Mouse (Mus musculus) hematopoietic multipotent progenitor cell, adult 10-12 weeks (in vitro differentiated cells): ENCODE results near the gene Mgmt. TPM values are rescaled to one million over a fixed set of nuclear protein-coding genes. Genes with fewer than 3 reads are reported as not detected.

Experiments
- polyA plus RNA-seq: library from polyadenylated mRNA; stranded (reverse); fragments of >175 nt; gene quantifications from 2 replicates; pipeline ENCODE4 v1.2.3, GENCODE M21; 2012; ENCODE audit warnings: low replicate concordance

Mgmt gene
- 2.8 and 3.3 TPM in 2 replicates for polyA plus RNA-seq

DNA sequence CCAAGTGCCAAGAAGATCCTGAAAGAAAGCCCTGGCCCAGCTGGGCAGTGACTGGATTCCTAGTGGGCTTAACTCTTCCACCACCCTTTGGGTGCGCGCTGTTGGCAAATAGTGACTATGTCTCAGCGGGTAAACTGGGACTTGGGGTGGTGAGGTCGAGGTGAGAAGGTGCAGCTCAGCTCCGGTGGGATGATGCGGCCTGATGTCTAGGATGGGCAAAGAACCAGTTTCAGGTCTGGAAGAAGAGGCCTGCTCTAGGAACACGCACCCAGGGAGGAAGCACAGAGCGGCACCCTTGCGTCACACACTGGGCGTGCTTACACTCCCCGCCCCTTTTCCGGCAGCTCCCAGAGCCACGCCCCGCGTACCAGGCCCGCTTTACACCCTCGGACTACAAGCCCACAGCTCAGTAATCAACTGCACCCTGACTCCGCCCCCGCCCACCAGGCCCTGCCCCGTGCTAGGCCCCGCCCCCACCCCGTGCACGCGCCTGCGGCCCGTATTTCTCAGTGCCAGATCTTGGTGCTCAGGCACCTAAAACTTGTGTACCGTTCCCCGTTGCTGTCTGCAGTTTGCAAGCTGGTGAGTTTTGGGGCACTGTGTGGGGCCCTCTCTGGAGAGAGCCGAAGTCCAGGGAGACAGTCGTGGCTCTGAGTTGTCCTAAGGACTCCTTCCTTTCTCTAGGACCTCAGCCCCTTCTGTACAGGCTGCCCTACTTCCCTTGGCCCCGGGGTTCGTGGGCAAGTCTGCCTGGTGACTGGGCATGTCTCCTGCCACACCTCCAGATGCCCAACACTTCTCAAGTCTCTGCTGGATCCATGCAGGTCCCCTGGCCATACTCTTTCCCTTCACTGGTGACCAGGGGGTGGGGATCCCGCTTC lies at the start of gene Mgmt:
TSS of gene Mgmt (plus strand) at position 509 of the 881 bp plus-strand sequence.

